Mouse (Mus musculus): ENCODE measurements at regions not wholly inside any gene's neighbourhood (a gene's known extent, or its start where the extent isn't known, plus 50 kb on each side); places are given as distances from the start of the nearest gene placed in this dataset.
A peak's percentile ranks its signal among the peaks of the same experiment; 100 is the strongest.

GRCm38 (mm10) chr1:63977956-63978355 is 144.1 kb downstream of the Klf7 start:
- no peak for ATAC-seq (replicated peaks; ENCODE audit: low read depth, poor library complexity, severe bottlenecking)

GRCm38 (mm10) chr1:63977302-63977888 is 144.7 kb downstream of the Klf7 start:
- no peak for ATAC-seq (replicated peaks; ENCODE audit: low read depth, poor library complexity, severe bottlenecking)

GRCm38 (mm10) chr1:63976862-63977261 is 145.2 kb downstream of the Klf7 start:
- no peak for ATAC-seq (replicated peaks; ENCODE audit: low read depth, poor library complexity, severe bottlenecking)

- ATAC-seq (replicated peaks; ENCODE audit: low read depth, poor library complexity, severe bottlenecking), result no peak
Observed at GRCm38 (mm10) chr1:63967849-63968248, 154.2 kb downstream of the Klf7 start.

GRCm38 (mm10) chr1:63965446-63965845 is 156.6 kb downstream of the Klf7 start:
- ATAC-seq (replicated peaks; ENCODE audit: low read depth, poor library complexity, severe bottlenecking), result no peak

GRCm38 (mm10) chr1:63964519-63964918 is 157.6 kb downstream of the Klf7 start:
- no peak for ATAC-seq (replicated peaks; ENCODE audit: low read depth, poor library complexity, severe bottlenecking)

GRCm38 (mm10) chr1:63955701-63956355 is 166.3 kb downstream of the Klf7 start:
- ATAC-seq (replicated peaks; ENCODE audit: low read depth, poor library complexity, severe bottlenecking), result no peak

- no peak for ATAC-seq (replicated peaks; ENCODE audit: low read depth, poor library complexity, severe bottlenecking)
Observed at GRCm38 (mm10) chr1:63954876-63955513, 167.1 kb downstream of the Klf7 start.

GRCm38 (mm10) chr1:63954172-63954571 is 167.9 kb downstream of the Klf7 start:
- no peak for ATAC-seq (replicated peaks; ENCODE audit: low read depth, poor library complexity, severe bottlenecking)

- ATAC-seq (replicated peaks; ENCODE audit: low read depth, poor library complexity, severe bottlenecking), result peak; percentile 95
Observed at GRCm38 (mm10) chr1:63953229-63953883, 168.7 kb downstream of the Klf7 start.

GRCm38 (mm10) chr1:63951663-63952062 is 170.4 kb downstream of the Klf7 start:
- ATAC-seq (replicated peaks; ENCODE audit: low read depth, poor library complexity, severe bottlenecking), result no peak

GRCm38 (mm10) chr1:63947278-63947677 is 174.8 kb downstream of the Klf7 start:
- no peak for ATAC-seq (replicated peaks; ENCODE audit: low read depth, poor library complexity, severe bottlenecking)

- ATAC-seq (replicated peaks; ENCODE audit: low read depth, poor library complexity, severe bottlenecking), result no peak
Observed at GRCm38 (mm10) chr1:63946834-63947233, 175.2 kb downstream of the Klf7 start.

GRCm38 (mm10) chr1:63944786-63945185 is 175.7 kb upstream of the 4933402D24Rik start:
- ATAC-seq (replicated peaks; ENCODE audit: low read depth, poor library complexity, severe bottlenecking), result no peak

- no peak for ATAC-seq (replicated peaks; ENCODE audit: low read depth, poor library complexity, severe bottlenecking)
Observed at GRCm38 (mm10) chr1:63938416-63938815, 169.3 kb upstream of the 4933402D24Rik start.

- ATAC-seq (replicated peaks; ENCODE audit: low read depth, poor library complexity, severe bottlenecking), result no peak
Observed at GRCm38 (mm10) chr1:63937480-63937879, 168.4 kb upstream of the 4933402D24Rik start.

- ATAC-seq (replicated peaks; ENCODE audit: low read depth, poor library complexity, severe bottlenecking), result no peak
Observed at GRCm38 (mm10) chr1:63934570-63935280, 165.7 kb upstream of the 4933402D24Rik start.

- no peak for ATAC-seq (replicated peaks; ENCODE audit: low read depth, poor library complexity, severe bottlenecking)
Observed at GRCm38 (mm10) chr1:63932484-63932883, 163.4 kb upstream of the 4933402D24Rik start.

GRCm38 (mm10) chr1:63929362-63930125 is 160.5 kb upstream of the 4933402D24Rik start:
- no peak for ATAC-seq (replicated peaks; ENCODE audit: low read depth, poor library complexity, severe bottlenecking)

- ATAC-seq (replicated peaks; ENCODE audit: low read depth, poor library complexity, severe bottlenecking), result no peak
Observed at GRCm38 (mm10) chr1:63928850-63929249, 159.8 kb upstream of the 4933402D24Rik start.

Data from common myeloid progenitor, adult 5-6 weeks (primary cell).